Mouse (Mus musculus): ENCODE results near the gene Ptprj.
"Not testable (repeated sequence)": the region's sequence is repeated elsewhere in the genome, so short reads cannot be mapped to it uniquely, and the experiment has no call there.

Gene Ptprj

GRCm38 (mm10) chr2:90486226-90486755 lies 94.2 kb downstream of the Ptprj start:
- DNase-seq (ENCODE audit: extremely low read depth, low read depth, low spot score), result no peak

- DNase-seq (ENCODE audit: extremely low read depth, low read depth, low spot score), result no peak
Observed at GRCm38 (mm10) chr2:90481505-90481904, 98.9 kb downstream of the Ptprj start.

GRCm38 (mm10) chr2:90480747-90481308 lies 99.6 kb downstream of the Ptprj start:
- DNase-seq (ENCODE audit: extremely low read depth, low read depth, low spot score), result no peak

- no peak for DNase-seq (ENCODE audit: extremely low read depth, low read depth, low spot score)
Observed at GRCm38 (mm10) chr2:90478531-90478930, 101.9 kb downstream of the Ptprj start.

GRCm38 (mm10) chr2:90477617-90478016 lies 102.8 kb downstream of the Ptprj start:
- no peak for DNase-seq (ENCODE audit: extremely low read depth, low read depth, low spot score)

GRCm38 (mm10) chr2:90476792-90477191 lies 103.7 kb downstream of the Ptprj start:
- no peak for DNase-seq (ENCODE audit: extremely low read depth, low read depth, low spot score)

GRCm38 (mm10) chr2:90476319-90476718 lies 104.1 kb downstream of the Ptprj start:
- DNase-seq (ENCODE audit: extremely low read depth, low read depth, low spot score), result no peak

- DNase-seq (ENCODE audit: extremely low read depth, low read depth, low spot score), result no peak
Observed at GRCm38 (mm10) chr2:90474593-90475405, 105.6 kb downstream of the Ptprj start.

GRCm38 (mm10) chr2:90472701-90473100 lies 107.7 kb downstream of the Ptprj start:
- no peak for DNase-seq (ENCODE audit: extremely low read depth, low read depth, low spot score)

GRCm38 (mm10) chr2:90470122-90470521 lies 110.3 kb downstream of the Ptprj start:
- no peak for DNase-seq (ENCODE audit: extremely low read depth, low read depth, low spot score)

- DNase-seq (ENCODE audit: extremely low read depth, low read depth, low spot score), result no peak
Observed at GRCm38 (mm10) chr2:90466480-90466879, 114.0 kb downstream of the Ptprj start.

- no peak for DNase-seq (ENCODE audit: extremely low read depth, low read depth, low spot score)
Observed at GRCm38 (mm10) chr2:90463735-90464134, 116.7 kb downstream of the Ptprj start.

GRCm38 (mm10) chr2:90462252-90462651 lies 118.2 kb downstream of the Ptprj start:
- DNase-seq (ENCODE audit: extremely low read depth, low read depth, low spot score), result no peak

- no peak for DNase-seq (ENCODE audit: extremely low read depth, low read depth, low spot score)
Observed at GRCm38 (mm10) chr2:90457946-90458345, 122.5 kb downstream of the Ptprj start.

GRCm38 (mm10) chr2:90452380-90452779 lies 128.1 kb downstream of the Ptprj start:
- DNase-seq (ENCODE audit: extremely low read depth, low read depth, low spot score), result no peak

GRCm38 (mm10) chr2:90448967-90449740 lies 131.3 kb downstream of the Ptprj start:
- no peak for DNase-seq (ENCODE audit: extremely low read depth, low read depth, low spot score)

- no peak for DNase-seq (ENCODE audit: extremely low read depth, low read depth, low spot score)
Observed at GRCm38 (mm10) chr2:90443811-90444210, 136.6 kb downstream of the Ptprj start.

GRCm38 (mm10) chr2:90441811-90442210 lies 138.6 kb downstream of the Ptprj start:
- DNase-seq (ENCODE audit: extremely low read depth, low read depth, low spot score), result not testable (repeated sequence)

GRCm38 (mm10) chr2:90440169-90440568 lies 140.3 kb downstream of the Ptprj start:
- not testable (repeated sequence) for DNase-seq (ENCODE audit: extremely low read depth, low read depth, low spot score)

GRCm38 (mm10) chr2:90437453-90437852 lies 143.0 kb downstream of the Ptprj start:
- not testable (repeated sequence) for DNase-seq (ENCODE audit: extremely low read depth, low read depth, low spot score)

- not testable (repeated sequence) for DNase-seq (ENCODE audit: extremely low read depth, low read depth, low spot score)
Observed at GRCm38 (mm10) chr2:90429782-90430181, 150.7 kb downstream of the Ptprj start.
